Mouse (Mus musculus) lung, postnatal 25 days (tissue): ENCODE results near the gene Trim31.
A peak's percentile ranks its signal among the peaks of the same experiment; 100 is the strongest.

Experiments used
- DNase-seq: peaks from one replicate; pipeline ENCODE4 v3.0.0; 2022; ENCODE audit warnings: low spot score

Trim31 gene

DNA sequence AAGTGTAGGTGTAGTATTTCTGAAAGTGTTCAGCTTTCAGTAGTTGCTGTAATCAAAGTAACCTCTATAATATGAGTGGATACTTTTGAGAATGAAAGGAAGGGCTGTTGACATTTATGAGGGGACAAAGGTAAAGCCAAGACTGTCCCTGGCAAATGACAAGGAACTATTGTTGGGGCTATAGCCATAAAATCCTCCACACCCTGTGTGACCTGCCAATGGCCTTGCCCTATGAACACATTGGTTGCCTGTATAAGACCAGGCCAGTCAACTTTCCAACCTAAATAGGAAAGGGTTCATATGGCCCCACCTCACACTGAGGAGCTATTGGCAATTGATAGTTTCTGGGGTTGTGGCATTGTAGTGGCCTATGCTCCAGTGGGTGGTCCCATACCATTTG lies 853 bp upstream of the Trim31 start:
- DNase-seq, result no peak

- DNase-seq, result no peak
Measured at GRCm38 (mm10) chr17:36899376-36899775, 1.5 kb downstream of the Trim31 start.

- no peak for DNase-seq
Measured at GRCm38 (mm10) chr17:36900001-36900400, 2.1 kb downstream of the Trim31 start.

GRCm38 (mm10) chr17:36900691-36901090 lies 2.8 kb downstream of the Trim31 start:
- no peak for DNase-seq

DNA sequence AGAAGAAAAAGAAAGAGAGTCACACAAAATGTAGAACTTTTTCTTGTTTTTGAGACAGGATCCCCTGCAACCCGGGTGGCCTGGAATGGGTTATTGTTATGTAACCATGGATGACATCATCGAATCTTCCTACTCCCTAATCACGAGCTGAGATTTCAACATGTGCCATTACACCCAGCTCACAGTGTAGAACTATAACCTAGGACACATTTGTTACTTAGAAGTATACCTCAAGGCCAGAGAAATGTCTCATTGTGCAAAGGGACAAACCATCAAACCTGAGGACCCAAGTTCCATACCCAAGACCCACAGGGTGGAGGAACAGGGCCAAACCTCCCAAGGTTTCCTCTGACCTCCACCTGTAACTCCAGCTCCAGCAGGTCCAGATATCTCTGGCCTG lies 5.7 kb downstream of the Trim31 start:
- peak; percentile 9 for DNase-seq

DNA sequence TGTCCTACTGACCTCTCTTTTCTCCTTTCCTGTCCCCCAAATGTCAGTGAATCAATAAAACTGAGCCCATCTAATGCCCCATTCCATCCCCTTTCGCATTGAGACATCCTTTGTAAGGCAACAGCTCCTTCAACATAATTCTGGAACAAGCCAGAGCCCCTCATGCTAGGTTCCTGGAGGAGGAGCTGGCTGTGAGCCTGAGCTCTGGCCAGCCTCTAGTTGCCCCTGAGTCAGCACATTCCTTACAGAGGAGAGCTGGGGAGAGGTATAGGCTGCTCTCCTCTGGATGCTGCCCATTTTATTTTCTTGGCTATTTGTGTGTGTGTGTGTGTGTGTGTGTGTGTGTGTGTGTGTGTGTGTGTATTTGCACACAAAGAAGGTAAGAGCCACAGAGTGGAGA lies 10.3 kb downstream of the Trim31 start:
- DNase-seq, result no peak

- DNase-seq, result no peak
Measured at GRCm38 (mm10) chr17:36909802-36910201, 11.9 kb downstream of the Trim31 start.

DNA sequence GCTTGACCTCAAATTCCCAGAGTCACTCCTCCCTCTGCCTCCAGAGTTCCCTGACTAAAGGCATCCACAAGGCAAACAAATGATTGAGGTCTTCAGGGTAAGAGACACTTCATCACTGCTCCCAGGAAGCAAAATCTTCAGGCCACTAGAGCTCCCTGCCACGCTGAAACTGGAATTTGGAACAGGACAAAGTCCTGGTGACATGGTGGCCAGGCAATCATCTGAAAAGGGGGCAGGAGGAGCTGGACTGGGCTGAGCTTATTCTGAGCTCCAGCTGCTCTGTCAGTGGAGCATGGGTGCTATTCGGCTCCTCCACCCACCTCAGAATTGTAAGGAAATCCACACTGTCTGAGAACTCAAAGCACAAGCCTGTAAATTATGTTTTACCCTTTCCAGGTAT lies 14.1 kb downstream of the Trim31 start:
- no peak for DNase-seq

DNA sequence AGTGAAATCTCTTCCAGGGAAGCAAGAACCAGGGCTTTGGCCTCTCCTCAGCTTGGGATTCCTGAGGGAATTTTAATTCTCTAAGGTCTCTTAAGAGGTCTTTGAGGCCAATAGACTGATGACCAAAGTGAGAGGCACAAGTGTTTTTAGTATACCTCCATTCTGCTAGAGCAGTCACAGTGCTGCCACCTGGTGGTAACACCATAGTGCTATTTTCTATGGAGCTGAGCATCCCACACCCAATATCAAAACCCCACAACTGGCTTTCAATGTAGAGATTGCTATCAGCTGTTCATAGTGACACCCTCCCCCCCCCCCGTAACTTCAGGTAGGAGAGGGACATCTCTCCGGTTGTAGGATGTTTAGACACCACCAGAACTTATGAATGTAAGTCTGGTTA lies 16.2 kb downstream of the Trim31 start:
- DNase-seq, result peak; percentile 77

GRCm38 (mm10) chr17:36915076-36915475 lies 17.2 kb downstream of the Trim31 start:
- DNase-seq, result peak; percentile 38

DNA sequence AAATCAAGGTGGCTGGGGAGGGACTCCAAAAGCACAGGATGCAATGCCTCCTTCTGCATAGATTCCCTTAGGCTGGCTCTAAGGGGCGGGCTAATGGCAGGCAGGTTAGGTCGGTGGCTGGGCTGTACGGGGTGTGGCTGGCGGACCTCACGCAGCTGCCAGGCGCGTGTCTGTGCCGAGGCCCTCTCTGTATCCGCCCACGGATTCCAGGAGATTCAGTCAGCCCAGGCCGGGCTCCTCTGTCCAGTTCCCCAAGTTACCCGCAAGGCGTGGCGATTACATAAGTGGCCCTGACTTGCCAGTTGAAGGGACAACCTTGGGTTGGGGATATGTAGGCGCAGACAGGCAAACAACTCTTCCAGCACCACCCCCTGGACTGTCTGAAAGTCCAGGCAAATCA lies 22.3 kb downstream of the Trim31 start:
- peak; percentile 57 for DNase-seq

DNA sequence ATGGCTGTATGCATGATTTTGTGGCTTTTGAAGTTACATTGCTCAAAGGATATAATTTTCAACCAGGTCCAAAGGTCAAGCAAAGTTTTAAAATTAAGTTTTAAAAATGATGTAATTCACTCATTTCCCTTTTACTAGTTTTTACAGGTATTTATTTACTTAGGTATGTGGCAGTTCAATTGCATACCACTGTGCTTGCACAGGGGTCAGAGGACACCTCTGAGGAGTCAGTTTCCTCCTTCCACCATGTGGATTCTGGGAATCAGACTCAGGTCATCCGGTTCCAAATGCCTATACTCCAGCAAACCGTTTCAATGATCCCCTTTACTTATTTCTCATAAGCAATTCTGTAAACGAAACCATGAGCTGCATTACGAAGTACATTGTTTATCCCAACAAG lies 24.8 kb downstream of the Trim31 start:
- no peak for DNase-seq

DNA sequence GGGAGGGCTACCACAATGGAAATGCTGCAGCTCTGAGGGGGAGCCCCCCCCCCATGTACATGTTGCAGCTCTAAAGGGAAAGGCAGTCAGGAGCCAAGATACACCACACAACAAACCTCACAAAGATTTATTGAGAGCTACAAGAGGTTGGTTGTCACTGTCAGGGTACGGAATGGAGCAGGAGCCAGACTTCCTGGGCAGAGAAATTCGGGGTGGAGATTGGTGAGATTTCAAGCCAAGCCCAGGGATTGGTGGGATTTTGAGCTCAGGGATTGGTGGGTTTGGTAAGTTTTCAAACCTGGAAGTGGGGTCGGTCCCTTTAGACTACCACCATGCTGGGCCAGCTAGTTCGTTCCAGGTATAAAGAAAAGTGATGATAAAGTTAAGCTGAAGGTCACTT lies 25.6 kb downstream of the Trim31 start:
- DNase-seq, result no peak

DNA sequence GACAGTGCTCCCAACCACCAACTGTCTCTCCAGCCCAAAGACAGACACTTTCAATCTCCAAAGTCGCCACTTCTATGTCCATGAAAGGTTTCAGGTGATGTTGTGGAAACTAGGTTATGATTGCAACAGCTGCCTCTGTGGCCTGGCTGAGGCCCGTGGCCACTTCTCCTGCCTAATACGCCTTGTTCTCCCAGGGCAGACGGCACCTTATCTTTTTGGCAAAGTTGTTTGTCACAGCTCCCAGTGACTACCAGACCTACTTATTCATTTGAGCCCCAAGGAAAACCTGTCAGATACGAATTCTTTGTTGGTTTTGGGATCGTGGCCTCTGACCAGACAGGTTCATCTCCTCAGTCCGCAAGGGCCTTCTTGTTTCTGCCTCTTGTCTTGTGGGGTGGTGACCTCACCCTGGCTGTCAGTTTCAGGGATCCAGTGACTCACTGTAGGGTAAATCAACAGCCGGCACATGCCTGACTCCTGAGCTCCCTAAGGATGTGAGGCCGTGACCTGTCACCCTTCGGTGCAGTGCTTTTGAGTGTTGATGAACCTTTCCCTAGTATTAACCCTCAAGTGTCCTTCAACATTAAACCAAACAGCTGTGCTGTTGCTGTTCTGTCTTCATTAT lies 29.7 kb downstream of the Trim31 start:
- no peak for DNase-seq

- DNase-seq, result no peak
Measured at GRCm38 (mm10) chr17:36929236-36929932, 31.5 kb downstream of the Trim31 start.

DNA sequence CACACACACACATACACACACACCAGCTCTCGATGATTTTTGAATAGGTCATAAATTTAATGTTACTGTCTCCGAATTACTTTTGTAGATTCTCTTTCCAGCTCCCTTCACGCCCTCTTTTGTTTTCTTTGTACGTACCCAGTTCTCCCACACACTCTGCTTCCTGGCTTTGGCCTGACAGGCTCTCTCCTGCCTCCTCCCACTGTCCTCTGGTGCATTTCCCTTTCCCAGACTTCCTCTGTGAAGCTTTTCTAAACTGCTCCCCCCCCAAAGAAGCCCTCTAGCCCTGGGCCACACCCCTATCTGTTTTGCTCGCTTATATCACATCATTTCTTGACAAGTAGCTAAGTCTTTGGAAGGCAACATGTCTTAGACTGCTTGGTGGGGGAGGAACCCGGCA lies 32.3 kb downstream of the Trim31 start:
- DNase-seq, result no peak

DNA sequence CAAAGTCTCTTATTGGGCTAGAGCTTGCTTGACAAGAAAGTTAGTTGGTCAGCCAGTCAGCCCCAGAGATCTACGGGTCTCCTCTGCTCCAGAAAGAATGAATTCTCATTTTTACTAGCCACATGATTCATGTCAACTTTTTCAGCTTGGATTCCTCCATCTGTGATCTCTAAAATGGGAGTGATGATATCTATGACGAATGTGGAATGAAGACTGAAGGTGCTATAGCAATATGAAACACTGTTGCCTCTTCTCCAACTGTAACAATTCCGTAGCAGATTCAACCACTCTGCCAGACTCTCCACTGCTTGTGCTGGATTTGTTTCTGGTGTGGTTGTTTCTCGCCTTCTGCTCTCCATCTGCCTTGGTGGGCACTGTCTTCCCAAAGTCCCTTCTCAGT lies 33.2 kb downstream of the Trim31 start:
- no peak for DNase-seq

- DNase-seq, result peak; percentile 21
Measured at GRCm38 (mm10) chr17:36931806-36932205, 33.9 kb downstream of the Trim31 start.

GRCm38 (mm10) chr17:36938056-36938455 lies 40.1 kb downstream of the Trim31 start:
- no peak for DNase-seq

DNA sequence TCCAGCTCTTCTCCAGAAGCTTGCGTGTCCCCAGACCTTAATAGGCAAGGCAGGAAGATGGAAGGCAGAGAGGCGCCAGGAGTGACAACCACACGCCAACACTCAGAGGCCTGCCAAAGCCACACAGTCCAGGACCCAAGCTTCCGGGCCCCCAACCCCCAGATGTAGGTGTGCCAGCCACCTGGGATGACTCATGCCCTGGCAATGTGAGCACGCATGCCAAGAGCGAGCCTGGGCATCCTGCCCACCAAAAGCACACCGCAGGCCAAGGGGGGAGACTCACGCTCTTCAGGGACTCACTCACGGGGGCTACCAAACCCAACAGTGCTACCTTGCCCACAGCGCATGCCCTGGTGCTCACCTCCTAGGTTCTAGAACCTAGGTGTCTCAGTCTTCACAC lies 44.5 kb downstream of the Trim31 start:
- peak; percentile 82 for DNase-seq

GRCm38 (mm10) chr17:36942791-36943471 lies 45.0 kb downstream of the Trim31 start, which contains the start of gene Rnf39:
Gene Rnf39, plus strand, starts transcription at chr17:36942918.
- DNase-seq, result peak; percentile 72

GRCm38 (mm10) chr17:36943691-36944090 lies 45.8 kb downstream of the Trim31 start:
- no peak for DNase-seq

DNA sequence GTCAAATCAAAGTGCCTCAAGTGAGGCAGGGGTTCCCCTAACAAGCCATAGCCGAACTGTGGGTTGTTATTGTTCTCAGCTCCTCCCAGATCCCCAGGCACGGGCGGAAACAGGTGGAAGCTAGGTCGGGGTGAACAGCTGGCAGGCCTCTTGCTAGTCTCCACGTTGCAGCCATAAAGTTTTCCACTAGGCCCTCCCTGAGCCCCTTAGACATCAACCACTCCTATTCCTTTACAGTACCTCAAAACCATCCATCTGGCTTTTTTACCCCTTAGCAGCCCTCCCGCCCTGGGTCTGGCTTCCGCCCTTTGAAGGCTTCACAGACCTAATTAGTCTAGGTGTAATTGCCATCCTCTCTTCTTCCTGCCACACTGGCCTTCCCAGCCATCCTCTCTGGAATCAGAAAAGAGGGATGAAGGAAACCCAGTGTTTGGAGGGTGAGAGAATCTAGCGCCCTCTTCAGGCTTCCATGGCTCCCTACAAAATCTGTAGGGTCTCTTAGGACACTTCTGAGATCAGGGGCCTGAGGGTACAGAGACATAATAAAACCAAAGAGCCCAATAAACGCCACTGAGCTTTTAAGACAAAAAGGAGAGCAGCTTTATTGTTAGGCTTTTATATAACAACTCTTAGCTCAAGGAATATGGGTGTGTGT lies 46.3 kb downstream of the Trim31 start:
- no peak for DNase-seq
